Mouse (Mus musculus) spleen, adult 18-20 months (tissue): ENCODE results near the gene Cenph.
A peak's percentile ranks its signal among the peaks of the same experiment; 100 is the strongest.
"Not testable (repeated sequence)": the region's sequence is repeated elsewhere in the genome, so short reads cannot be mapped to it uniquely, and the experiment has no call there.

Source experiments
- DNase-seq, 2 experiments: peaks; one replicate each; pipeline ENCODE4 v3.0.0; 2022; ENCODE audit warnings: mixed read lengths in 2 of 2

The Cenph gene

GRCm38 (mm10) chr13:100744036-100744744 lies 31.5 kb downstream of the Cenph start, which contains the start of gene Mrps36:
Gene Mrps36, minus strand, starts transcription at chr13:100744659.
- peak; percentile 91 to 97 for DNase-seq

GRCm38 (mm10) chr13:100743346-100744035 lies 32.2 kb downstream of the Cenph start:
- DNase-seq, result no peak

GRCm38 (mm10) chr13:100742831-100743230 lies 32.9 kb downstream of the Cenph start:
- no peak for DNase-seq

- DNase-seq, result no peak
These were observed 42.9 kb downstream of the Cenph start for GRCm38 (mm10) chr13:100732756-100733155.

GRCm38 (mm10) chr13:100731462-100732046 lies 44.1 kb downstream of the Cenph start:
- not testable (repeated sequence) for DNase-seq

- peak; percentile 82 to 89 for DNase-seq
These were observed 44.9 kb downstream of the Cenph start, which contains the start of gene Cdk7 for GRCm38 (mm10) chr13:100730861-100731176. Gene Cdk7, minus strand, starts transcription at chr13:100730939.

GRCm38 (mm10) chr13:100730153-100730860 lies 45.4 kb downstream of the Cenph start:
- no peak for DNase-seq

- DNase-seq, result not testable (repeated sequence)
These were observed 47.2 kb downstream of the Cenph start for GRCm38 (mm10) chr13:100728530-100728929.

GRCm38 (mm10) chr13:100728086-100728485 lies 47.6 kb downstream of the Cenph start:
- no peak for DNase-seq

- DNase-seq, result no peak
These were observed 50.5 kb downstream of the Cenph start for GRCm38 (mm10) chr13:100725194-100725593.

- no peak for DNase-seq
These were observed 51.5 kb downstream of the Cenph start for GRCm38 (mm10) chr13:100724051-100724754.

GRCm38 (mm10) chr13:100721656-100722055 lies 54.0 kb downstream of the Cenph start:
- no peak for DNase-seq

GRCm38 (mm10) chr13:100715467-100715866 lies 60.2 kb downstream of the Cenph start:
- DNase-seq, result no peak
